Mouse (Mus musculus): ENCODE results near the gene Clint1. TPM values are rescaled to one million over a fixed set of nuclear protein-coding genes. Genes with fewer than 3 reads are reported as not detected.

Gene Clint1
- total RNA-seq, 2 experiments from 2014 or later = 39.7 to 46.6 TPM

DNA sequence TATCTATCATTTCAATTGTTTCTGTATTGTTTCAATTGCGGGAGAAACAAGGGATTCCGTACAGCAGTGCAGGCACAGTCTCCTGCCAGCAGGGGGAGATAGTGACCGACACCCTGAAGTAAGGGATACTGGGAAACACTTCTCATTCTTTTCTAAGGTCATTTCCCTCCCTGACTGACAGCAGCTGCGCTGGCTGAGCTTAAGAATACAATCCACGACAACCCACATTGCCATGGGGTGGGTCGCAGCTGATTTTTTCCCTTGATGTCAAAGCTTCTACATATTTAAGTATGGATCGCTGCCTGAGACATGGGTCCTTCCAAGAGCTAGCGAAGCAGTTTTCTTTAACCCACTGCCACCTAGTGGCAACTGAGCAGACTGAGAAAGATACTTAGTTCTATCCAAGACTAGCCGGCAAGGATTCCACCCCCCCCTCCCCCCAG, 74.8 kb downstream of the Clint1 start:
- peak; percentile 74 to 83 for DNase-seq (ENCODE audit: low spot score in 2 of 2)

DNA sequence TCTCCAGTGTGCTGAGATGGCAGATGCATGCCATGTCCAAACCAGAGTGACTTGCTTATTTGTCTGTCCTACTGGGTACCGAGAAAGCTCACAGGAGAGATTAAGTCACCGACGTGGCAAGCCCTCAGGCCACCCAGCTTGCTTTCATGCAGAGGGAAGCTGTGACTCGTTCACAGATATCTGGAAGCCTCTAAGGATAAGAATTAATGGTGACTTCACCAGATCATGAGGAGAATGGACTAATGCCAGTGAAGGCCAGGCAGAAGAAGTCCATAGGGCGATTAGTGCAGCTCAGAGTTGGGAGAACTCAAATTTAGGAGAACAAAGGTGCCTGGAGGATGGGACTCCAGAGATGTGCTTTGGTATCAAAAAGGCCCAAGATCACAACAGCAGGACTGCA, 75.6 kb downstream of the Clint1 start:
- DNase-seq (ENCODE audit: low spot score in 2 of 2) = no peak

DNA sequence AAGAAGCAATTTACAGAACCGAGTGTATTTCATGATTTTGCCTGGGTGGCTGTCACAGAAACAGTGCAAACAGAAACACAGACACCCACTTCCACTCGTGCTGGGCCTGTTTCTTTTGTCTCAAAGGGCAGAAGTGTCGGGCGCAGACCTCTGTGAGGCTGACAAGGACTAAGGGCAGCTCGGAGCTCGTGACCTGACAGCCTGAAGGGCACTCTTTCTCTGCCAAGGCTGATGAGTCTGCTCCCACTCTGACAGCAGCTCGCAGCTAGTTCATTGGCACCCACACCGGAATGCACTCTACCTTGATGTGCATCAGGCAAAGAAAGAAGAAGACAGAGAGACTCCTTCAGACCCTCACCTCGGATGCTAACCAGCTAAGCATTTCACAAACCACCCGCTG, 77.7 kb downstream of the Clint1 start:
- no peak for DNase-seq (ENCODE audit: low spot score in 2 of 2)

DNA sequence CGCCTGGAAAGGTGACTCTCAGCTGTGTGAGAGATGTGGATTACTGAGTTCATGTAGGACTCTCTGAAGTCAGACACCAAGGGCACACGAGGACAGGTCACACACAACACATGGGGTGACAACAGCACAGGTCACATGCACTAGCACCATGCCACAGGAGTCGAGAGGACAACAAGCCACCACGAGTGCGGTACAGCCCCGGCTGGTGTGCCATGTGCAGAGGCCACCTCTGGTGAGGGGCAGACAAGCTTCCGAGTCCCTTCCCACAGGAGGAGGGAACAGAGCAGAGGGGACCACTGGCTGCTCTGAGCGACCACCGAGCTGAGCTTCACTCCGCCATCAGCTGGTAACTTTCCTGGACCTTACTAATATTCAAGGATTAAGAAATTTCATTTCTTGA, 80.9 kb downstream of the Clint1 start:
- no peak for DNase-seq (ENCODE audit: low spot score in 2 of 2)

- DNase-seq (ENCODE audit: low spot score in 2 of 2) = no peak
Measured at GRCm38 (mm10) chr11:45937478-45937877, 85.6 kb downstream of the Clint1 start.

DNA sequence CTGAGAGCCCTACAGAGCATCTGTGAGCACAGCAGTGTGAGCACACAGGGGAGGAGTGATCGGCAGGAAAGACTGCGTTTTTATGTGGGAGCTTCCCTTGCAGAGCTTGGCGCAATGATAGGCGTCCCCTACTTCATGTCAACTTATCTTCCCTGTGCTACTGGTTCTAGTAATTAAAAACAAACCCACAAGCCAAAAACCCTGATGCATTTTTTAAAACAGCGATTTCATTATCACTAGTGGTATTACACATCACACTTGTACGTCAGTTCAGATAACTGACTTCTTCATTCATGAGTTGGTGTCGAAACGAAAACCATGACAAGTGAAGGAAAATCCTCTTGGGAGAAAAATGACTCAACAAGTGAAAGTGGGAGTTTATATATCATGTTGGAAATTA, 87.1 kb downstream of the Clint1 start:
- DNase-seq (ENCODE audit: low spot score in 2 of 2) = no peak

DNA sequence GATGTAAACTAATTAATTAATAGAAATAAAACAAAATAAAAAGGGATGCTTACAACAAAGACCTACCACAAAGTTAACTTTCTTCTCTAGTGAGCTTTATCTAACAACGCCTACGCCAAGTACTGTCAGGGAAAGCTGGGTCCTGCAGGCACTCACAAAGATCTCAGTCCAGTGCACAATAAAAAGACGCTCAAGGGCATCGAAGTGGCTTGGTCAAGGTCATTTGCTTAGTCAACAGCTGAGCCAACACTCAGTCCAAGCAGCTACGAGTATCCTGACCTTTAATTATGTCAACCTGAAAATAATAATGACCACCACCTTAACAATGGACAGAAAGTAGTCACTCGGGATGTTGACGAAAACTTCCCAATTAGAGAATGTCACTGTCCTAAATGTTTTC, 90.4 kb downstream of the Clint1 start:
- no peak for DNase-seq (ENCODE audit: low spot score in 2 of 2)

GRCm38 (mm10) chr11:45943108-45943705, 91.4 kb downstream of the Clint1 start:
- peak; percentile 54 to 62 for DNase-seq (ENCODE audit: low spot score in 2 of 2)

- peak; percentile 26 to 39 for DNase-seq (ENCODE audit: low spot score in 2 of 2)
Measured at GRCm38 (mm10) chr11:45943891-45944642, 92.2 kb downstream of the Clint1 start.

DNA sequence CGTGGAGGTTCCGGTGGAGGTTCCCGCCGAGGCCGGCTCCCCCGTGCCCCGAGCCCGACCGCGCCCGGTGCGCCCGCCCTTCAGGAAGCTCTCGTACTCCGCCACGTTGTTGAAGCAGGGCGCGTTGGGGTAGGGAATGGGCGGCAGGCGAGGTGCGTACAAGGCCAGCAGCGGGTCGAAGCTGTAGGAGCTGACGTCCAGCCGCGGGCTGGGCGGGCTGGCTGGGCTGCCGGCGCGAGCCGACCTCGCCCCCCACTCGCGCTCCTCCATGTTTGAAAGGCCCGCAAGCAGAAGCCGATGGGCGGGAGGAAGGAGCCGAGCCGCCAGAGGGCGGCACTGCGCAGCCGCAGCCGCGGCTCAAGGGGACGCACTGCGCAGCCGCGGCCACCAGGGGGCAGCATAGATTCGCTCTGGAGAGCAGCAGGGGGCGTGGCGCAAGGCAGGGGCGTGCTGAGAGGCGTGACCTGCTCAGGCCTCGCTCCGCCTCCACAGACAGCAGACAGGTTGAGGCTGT, 92.8 kb downstream of the Clint1 start, which contains the start of gene Lsm11:
Gene Lsm11 (minus strand): TSS at position 293 of the 514 bp plus-strand sequence.
- peak; percentile 100 for DNase-seq (ENCODE audit: low spot score in 2 of 2)

DNA sequence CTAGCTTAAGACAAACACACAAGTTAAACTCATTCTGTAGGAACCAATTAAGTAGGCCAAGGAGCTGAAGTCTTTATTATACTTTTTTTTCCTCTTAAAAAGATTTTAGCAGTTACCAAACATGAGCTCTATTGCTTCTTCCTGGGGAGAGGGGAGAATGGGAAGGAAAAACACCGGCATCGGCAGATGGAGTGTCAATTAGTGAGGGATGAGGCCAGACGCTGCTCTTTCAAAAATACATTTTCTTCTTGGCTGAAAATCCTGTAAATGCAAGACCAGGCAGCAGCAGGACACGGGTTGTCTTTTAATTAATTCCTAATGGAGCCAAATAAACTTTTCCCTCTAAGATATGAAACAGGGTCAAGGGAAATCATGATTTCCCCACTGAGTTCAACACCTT, 94.9 kb downstream of the Clint1 start:
- DNase-seq (ENCODE audit: low spot score in 2 of 2) = no peak

DNA sequence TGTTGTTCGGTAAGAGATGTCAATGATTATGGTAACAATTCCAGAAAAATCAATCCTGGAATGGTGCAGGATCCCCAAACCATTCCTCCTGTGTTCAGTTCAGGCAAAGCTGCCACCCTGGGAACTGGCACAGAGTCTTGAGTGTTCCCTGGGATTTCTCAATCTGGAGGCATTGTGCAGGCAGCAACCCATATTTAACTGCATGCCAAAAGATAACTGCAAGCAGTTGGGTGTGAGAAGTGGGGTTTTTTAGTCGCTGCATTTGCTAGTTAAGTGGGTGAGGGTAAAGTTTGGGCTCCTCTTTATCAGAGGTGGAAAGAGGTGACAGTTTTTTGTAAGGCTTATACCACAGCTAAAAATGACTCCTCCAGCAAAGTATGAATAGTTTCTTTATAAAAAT, 95.6 kb downstream of the Clint1 start:
- no peak for DNase-seq (ENCODE audit: low spot score in 2 of 2)

- DNase-seq (ENCODE audit: low spot score in 2 of 2) = peak; percentile 87 to 88
Measured at GRCm38 (mm10) chr11:45955127-45955627, 103.3 kb downstream of the Clint1 start, which contains the start of gene Thg1l. Gene Thg1l, minus strand, starts transcription at chr11:45955494.

GRCm38 (mm10) chr11:45959598-45959997, 107.7 kb downstream of the Clint1 start:
- DNase-seq (ENCODE audit: low spot score in 2 of 2) = no peak

DNA sequence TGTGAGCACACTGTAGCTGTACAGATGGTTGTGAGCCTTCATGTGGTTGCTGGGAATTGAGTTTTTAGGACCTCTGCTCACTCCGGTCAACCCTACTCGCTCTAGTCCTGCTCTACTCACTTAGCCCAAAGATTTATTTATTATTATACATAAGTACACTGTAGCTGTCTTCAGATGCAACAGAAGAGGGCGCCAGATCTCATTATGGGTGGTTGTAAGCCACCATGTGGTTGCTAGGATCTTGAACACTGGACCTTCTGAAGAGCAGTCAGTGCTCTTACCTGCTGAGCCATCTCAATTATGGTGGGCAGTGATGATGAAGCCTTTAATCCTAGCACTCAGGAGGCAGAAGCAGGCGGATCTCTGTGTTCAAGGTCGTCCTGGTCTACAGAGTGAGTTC, 108.2 kb downstream of the Clint1 start:
- DNase-seq (ENCODE audit: low spot score in 2 of 2) = no peak

Small RNA genes lying within 50 kb of the gene (microRNA-seq; reads per million reads assigned to microRNA genes)
- gene Gm22751 = 0 reads per million in 2 experiments

Other genes starting within 250 kb of the Clint1 start
- 100 to 1,000 TPM; 153 to 154 TPM for gene Lsm11, start 92.9 kb downstream of the Clint1 start, total RNA-seq (2021)
- 10 to 100 TPM; 12.9 to 13.5 TPM for gene Thg1l, start 103.4 kb downstream of the Clint1 start, total RNA-seq (2021)
- under 1 TPM; 0.18 to 0.29 TPM for gene Sox30, start 128.3 kb downstream of the Clint1 start, total RNA-seq (2021)
- 1 to 10 TPM; 3.6 to 3.7 TPM for gene Gm12166, start 200.3 kb downstream of the Clint1 start, total RNA-seq (2021)
- 10 to 100 TPM; 34.4 to 36.0 TPM for gene Adam19, start 203.9 kb downstream of the Clint1 start, total RNA-seq (2021)

All from layer of hippocampus, postnatal 10 days (tissue).